Mouse (Mus musculus) limb, embryonic 14.5 days (tissue): ENCODE data around the gene Elp1. TPM values are rescaled to one million over a fixed set of nuclear protein-coding genes. Genes with fewer than 3 reads are reported as not detected.
A peak's percentile ranks its signal among the peaks of the same experiment; 100 is the strongest.

Experiments used
- ATAC-seq: fragments of 200-750 bp; cut with Nextera tagmentation; 2 replicates; pipeline ENCODE4 v1.8.0; 2017; ENCODE audit warnings: low read depth, moderate number of reproducible peaks, moderate TSS enrichment; ENCODE audit not compliant: low FRiP score
- DNase-seq: peaks from one replicate; pipeline ENCODE4 v3.0.0-alpha.2; 2015; ENCODE audit warnings: low spot score
- H3K27ac ChIP-seq: fragments of 300-500 bp; sonication (generic); replicated peaks from 2 replicates; pipeline ENCODE4 v1.5.1; 2014; ENCODE audit warnings: low read depth, mild to moderate bottlenecking, low read length, moderate library complexity, mixed read lengths
- H3K27me3 ChIP-seq: fragments of 300-500 bp; sonication (generic); 2 replicates; pipeline ENCODE4 v1.6.1; 2014; ENCODE audit warnings: low read length, mixed read lengths; ENCODE audit not compliant: control insufficient read depth, insufficient read depth
- H3K36me3 ChIP-seq: fragments of 300-500 bp; sonication (generic); 2 replicates; pipeline ENCODE4 v1.6.1; 2014; ENCODE audit warnings: mild to moderate bottlenecking, low read length, moderate library complexity, mixed read lengths; ENCODE audit not compliant: control insufficient read depth, insufficient read depth
- H3K4me1 ChIP-seq: fragments of 300-500 bp; sonication (generic); 2 replicates; pipeline ENCODE4 v1.6.1; 2014; ENCODE audit warnings: antibody characterized with exemption, low read length, mixed read lengths; ENCODE audit not compliant: control insufficient read depth, insufficient read depth
- H3K4me2 ChIP-seq: fragments of 300-500 bp; sonication (generic); replicated peaks from 2 replicates; pipeline ENCODE4 v1.6.1; 2014; ENCODE audit warnings: low read depth, mild to moderate bottlenecking, low read length, moderate library complexity; ENCODE audit not compliant: severe bottlenecking
- H3K4me3 ChIP-seq: fragments of 300-500 bp; sonication (generic); replicated peaks from 2 replicates; pipeline ENCODE4 v1.5.1; 2014; ENCODE audit warnings: low read length
- H3K9ac ChIP-seq: fragments of 300-500 bp; sonication (generic); 2 replicates; pipeline ENCODE4 v1.6.1; 2014; ENCODE audit warnings: mild to moderate bottlenecking, low read depth, low read length, moderate library complexity; ENCODE audit not compliant: severe bottlenecking
- H3K9me3 ChIP-seq: fragments of 300-500 bp; sonication (generic); 2 replicates; pipeline ENCODE4 v1.6.1; 2016; ENCODE audit warnings: low read length; ENCODE audit not compliant: control insufficient read depth
- POLR2A ChIP-seq: fragments of 200-500 bp; IDR thresholded peaks from 2 replicates; pipeline ENCODE4 v1.8.0; 2012; ENCODE audit warnings: inconsistent platforms, mild to moderate bottlenecking, moderate library complexity, borderline replicate concordance; ENCODE audit not compliant: insufficient read depth, insufficient read length; ENCODE audit errors: extremely low read depth
- WGBS: fragments of 180-500 bp; shearing (Covaris S2); extraction: QIAGEN DNeasy Blood & Tissue Kit; methylation state at CpG from one replicate; pipeline ENCODE4 v1.1.7; 2014; 5-methylcytosine and 5-hydroxymethylcytosine counted together
- polyA plus RNA-seq, 2 experiments: library from polyadenylated mRNA; depleted of rRNA in 1 of 2; stranded (reverse) in 1 of 2; unstranded in 1 of 2; fragments of >200 nt; fragmentation: Nextera tagmentation in 1 of 2; extraction: Ambion mirVana in 1 of 2; gene quantifications; 2 replicates each; pipeline versions ENCODE4 v1.2.1 to v1.2.3; 2012 to 2014

Elp1 gene
- polyA plus RNA-seq, 2 experiments: 60.8 to 72.3 TPM

DNA sequence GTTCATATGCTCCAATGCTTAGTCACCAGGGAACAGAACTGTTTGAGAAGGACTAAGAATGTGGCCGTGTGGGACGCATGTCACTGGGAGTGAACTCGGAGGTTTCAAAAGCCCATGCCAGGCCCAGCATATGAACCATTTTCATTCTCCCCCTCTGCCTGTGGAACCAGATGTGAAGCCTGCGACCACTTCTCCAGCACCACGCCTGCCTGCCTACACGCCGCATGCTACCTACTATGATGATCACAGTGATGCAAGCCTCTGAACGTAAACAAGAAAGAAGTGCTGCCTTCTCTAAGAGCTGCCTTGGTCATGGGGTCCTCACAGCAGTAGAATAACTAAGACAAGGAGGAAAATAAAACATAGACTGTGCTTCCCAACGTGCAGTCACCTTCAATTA, 54.7 kb downstream of the Elp1 start:
- Histone ChIP-seq H3K36me3 (peaks cover 68% of the 10 kb centered on the region), H3K27ac (no peak overlapping the region), H3K9ac (no peak overlapping the region), H3K27me3 (no peaks in the 10 kb centered on the region), H3K4me3 (no peak overlapping the region), H3K4me2 (no peak overlapping the region), H3K9me3 (no peaks in the 10 kb centered on the region), H3K4me1 (no peaks in the 10 kb centered on the region)
- ATAC-seq (no peak), DNase-seq (no peak)
- 96% methylated on average over 9 of the region's 9 CpGs for WGBS
- TF ChIP-seq POLR2A: no peak

DNA sequence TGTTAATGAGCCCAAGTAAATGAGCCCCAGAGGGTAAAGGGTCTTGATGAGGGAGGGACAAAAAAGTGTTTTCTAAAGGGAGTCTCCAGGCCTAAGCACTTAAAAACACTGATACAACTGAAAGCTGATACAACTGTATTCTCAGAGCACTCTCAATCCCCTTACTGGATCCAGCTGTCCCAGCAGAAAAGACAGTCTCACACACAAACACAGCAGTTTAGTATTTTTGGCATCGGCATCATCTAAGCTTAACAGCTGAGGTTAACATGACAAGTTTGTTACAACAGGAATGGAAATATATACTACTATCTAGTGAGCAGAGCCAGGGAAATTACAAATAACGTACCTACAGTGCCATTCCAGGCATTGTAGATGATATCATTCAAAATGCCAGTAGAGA, 55.8 kb downstream of the Elp1 start:
- no peak overlapping the region for H3K9ac ChIP-seq
- TF ChIP-seq POLR2A: no peak
- H3K27ac ChIP-seq: no peak overlapping the region
- WGBS: 93% methylated on average over 2 of the region's 2 CpGs
- H3K9me3 ChIP-seq: no peaks in the 10 kb centered on the region
- no peaks in the 10 kb centered on the region for H3K27me3 ChIP-seq
- ATAC-seq (0 out of 2 replicates have a peak, but pooled peaks have one; percentile 55), DNase-seq (no peak)
- no peaks in the 10 kb centered on the region for H3K4me1 ChIP-seq
- no peak overlapping the region for H3K4me3 ChIP-seq
- H3K4me2 ChIP-seq: no peak overlapping the region
- H3K36me3 ChIP-seq: peaks cover 60% of the 10 kb centered on the region

DNA sequence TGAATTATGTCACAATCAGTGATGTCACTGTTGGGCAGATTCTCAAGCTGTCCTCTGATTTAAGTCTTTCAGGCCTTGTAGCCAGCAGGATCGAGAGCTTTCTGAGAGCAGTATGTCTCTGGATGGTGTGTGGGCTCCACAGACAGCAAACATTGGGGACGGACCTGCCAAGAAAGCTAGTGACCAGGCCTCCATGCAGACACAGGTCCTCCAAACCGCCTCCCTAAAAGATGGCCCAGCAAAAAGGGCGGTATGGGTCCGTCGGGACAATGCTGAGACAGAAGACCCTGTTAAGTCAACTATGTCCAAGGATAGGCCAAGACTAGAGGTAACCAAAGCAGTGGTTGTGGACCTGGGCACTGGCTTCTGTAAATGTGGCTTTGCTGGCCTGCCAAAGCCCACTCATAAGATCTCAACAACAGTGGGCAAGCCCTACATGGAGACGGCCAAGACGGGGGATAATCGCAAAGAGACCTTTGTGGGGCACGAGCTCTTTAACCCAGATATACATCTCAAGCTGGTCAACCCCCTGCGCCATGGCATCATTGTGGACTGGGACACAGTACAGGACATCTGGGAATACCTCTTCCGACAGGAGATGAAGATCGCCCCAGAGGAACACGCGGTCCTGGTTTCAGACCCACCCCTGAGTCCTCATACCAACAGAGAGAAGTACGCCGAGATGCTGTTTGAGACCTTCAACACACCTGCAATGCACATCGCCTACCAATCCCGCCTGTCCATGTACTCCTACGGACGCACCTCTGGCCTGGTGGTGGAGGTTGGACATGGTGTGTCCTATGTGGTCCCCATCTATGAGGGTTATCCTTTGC, 58.6 kb downstream of the Elp1 start, which contains the start of gene Actl7a:
TSS of gene Actl7a (plus strand) at position 51 of the 833 bp plus-strand sequence.
- DNase-seq (no peak), ATAC-seq (no peak; the same call in 1 of the 2 replicates)
- Histone ChIP-seq H3K36me3 (peaks cover 33% of the 10 kb centered on the region), H3K4me3 (no peak within 1 kb of the TSS), H3K4me2 (no peak within 1 kb of the TSS), H3K27me3 (no peaks in the 10 kb centered on the region), H3K27ac (no peak within 1 kb of the TSS), H3K9me3 (no peaks in the 10 kb centered on the region), H3K9ac (no peak within 1 kb of the TSS), H3K4me1 (no peaks in the 10 kb centered on the region)
- no peak for TF ChIP-seq POLR2A
- WGBS: 95% methylated on average over 21 of the region's 21 CpGs

DNA sequence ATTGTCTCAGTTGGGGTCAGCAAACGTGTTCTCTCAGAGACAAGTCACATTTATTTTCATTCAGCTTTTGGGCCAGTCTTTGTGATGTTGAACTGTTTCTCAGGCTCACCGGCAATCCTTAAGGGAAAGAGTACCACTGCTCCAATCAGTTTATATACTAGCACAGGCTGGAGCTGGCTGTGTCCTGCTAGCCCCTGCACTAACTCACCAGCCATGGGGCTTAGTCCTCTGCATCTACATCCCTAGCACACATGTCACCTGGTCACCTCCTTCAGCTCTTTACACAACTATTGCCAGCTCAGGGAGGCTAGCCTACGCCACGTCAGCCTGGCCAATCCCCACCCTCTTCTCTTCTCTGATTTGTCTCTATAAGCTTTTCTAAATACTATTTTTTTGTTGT, 59.4 kb downstream of the Elp1 start:
- no peak overlapping the region for H3K9ac ChIP-seq
- H3K4me2 ChIP-seq: no peak overlapping the region
- H3K4me1 ChIP-seq: no peaks in the 10 kb centered on the region
- DNase-seq (no peak), ATAC-seq (no peak)
- no peak for TF ChIP-seq POLR2A
- H3K4me3 ChIP-seq: no peak overlapping the region
- H3K9me3 ChIP-seq: no peaks in the 10 kb centered on the region
- H3K27me3 ChIP-seq: no peaks in the 10 kb centered on the region
- H3K36me3 ChIP-seq: peaks cover 30% of the 10 kb centered on the region
- H3K27ac ChIP-seq: no peak overlapping the region
- WGBS: 91% methylated on average over 4 of the region's 4 CpGs

DNA sequence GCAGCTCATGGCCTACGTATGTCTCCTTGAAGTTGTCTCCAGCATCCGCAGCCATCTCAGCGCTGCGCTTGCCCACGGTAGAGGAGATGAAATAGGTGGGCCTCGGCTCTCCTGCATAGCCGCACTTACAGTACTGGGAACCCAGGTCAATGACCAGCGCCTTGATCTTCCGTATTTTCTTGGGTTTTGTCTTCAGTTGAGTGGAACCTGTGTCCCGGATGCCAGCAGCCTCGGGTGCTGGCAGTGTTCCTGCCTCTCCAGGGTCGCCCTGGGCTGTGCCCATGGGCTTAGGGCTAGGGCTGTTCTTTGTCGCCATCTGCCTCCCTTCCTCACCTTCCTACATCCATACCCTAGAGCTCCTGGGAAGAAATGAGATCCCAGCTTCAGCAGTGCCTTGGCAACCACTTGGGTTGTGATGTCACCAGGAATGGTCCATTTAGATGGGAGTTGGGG, 61.1 kb downstream of the Elp1 start, which contains the start of gene Actl7b:
TSS of gene Actl7b (minus strand) at position 403 of the 453 bp plus-strand sequence.
- ATAC-seq: no peak
- WGBS: 94% methylated on average over 13 of the region's 13 CpGs

More for the DNA sequence above, 61.1 kb downstream of the Elp1 start, which contains the start of gene Actl7b:
- TF ChIP-seq POLR2A: no peak
- H3K36me3 ChIP-seq: peaks cover 14% of the 10 kb centered on the region
- no peaks in the 10 kb centered on the region for H3K27me3 ChIP-seq
- no peak within 1 kb of the TSS for H3K9ac ChIP-seq
- no peaks in the 10 kb centered on the region for H3K9me3 ChIP-seq
- no peak within 1 kb of the TSS for H3K4me2 ChIP-seq
- H3K27ac ChIP-seq: no peak within 1 kb of the TSS
- DNase-seq: no peak
- H3K4me1 ChIP-seq: no peaks in the 10 kb centered on the region
- no peak within 1 kb of the TSS for H3K4me3 ChIP-seq
